In the genomic region with DNA sequence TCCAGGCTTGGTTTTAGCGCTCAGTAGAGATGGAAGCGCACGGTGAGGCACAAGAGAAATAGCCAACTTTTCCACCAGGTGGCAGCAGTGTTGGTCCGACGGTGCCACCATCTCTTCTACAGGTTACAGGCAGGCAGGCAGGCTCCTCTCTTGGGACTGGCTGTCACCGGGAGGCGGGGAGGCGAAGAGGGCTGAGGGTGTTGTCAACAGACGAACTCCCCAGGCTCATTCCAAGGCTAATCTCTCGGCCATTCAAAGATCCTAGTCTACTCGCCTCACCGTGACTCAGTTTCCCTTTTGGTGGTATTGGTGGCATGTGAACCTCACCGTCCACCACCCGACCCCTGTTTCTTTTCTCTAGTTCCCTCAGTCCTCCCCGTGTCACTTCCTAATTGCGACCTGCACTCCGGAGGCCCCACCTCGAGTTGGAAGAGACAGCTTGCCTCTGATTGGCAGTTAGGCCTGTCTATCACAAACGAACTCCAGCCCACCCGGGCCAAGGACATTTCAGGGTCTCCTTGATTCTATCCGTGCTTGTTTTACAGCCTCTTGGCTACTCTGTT, we compare ENCODE assay signal across 8 mouse cellular contexts. TPM values are rescaled to one million over a fixed set of nuclear protein-coding genes. Genes with fewer than 3 reads are reported as not detected.
DNase-seq lines count a peak whose midpoint lies in the region; ATAC-seq lines count a peak whose summit lies in the region.

No protein-coding gene starts in this region.

- peaks cover 20% of the 10 kb centered on the region for H3K4me1 ChIP-seq in hindbrain, embryonic 15.5 days (replicated peaks)

- no peaks in the 10 kb centered on the region for H3K27me3 ChIP-seq in hindbrain, embryonic 15.5 days

- 2% methylated on average over 21 of the region's 21 CpGs for WGBS in hindbrain, embryonic 15.5 days

- no peak overlapping the region for H3K9ac ChIP-seq in hindbrain, embryonic 15.5 days

- 0 out of 2 replicates have a peak overlapping the region, but pooled peaks have one; percentile 54 for H3K27ac ChIP-seq in hindbrain, embryonic 15.5 days (replicated peaks)

- peak; percentile 79 for ATAC-seq in hindbrain, embryonic 15.5 days (ENCODE audit: low FRiP score, low read depth)

- H3K9me3 ChIP-seq in hindbrain, embryonic 15.5 days = no peaks in the 10 kb centered on the region

- DNase-seq in WW6 (ENCODE audit: low read depth, low spot score) = peak; percentile 89
- DNase-seq in cerebellum, postnatal 25 days = peak; percentile 89 to 92
- DNase-seq in frontal cortex, postnatal 36 days (ENCODE audit: low spot score in 2 of 2) = peak; percentile 70 to 84
- peak; percentile 67 to 82 for DNase-seq in layer of hippocampus, postnatal 25 days (ENCODE audit: extremely low spot score in 1 of 2, low spot score in 1 of 2)
- DNase-seq in lung, postnatal 14 days = peak; percentile 86
- DNase-seq in retina, postnatal 1 day = peak; percentile 91
- peak; percentile 91 for DNase-seq in thymus, postnatal 4 days

- no peaks in the 10 kb centered on the region for H3K36me3 ChIP-seq in hindbrain, embryonic 15.5 days

- peak overlapping the region; percentile 61 for H3K4me2 ChIP-seq in hindbrain, embryonic 15.5 days

- H3K4me3 ChIP-seq in hindbrain, embryonic 15.5 days = peak overlapping the region; percentile 27

RNA-seq across cellular contexts. Expression of a gene that starts 0.7 kb away (rescaled TPM):
- polyA plus RNA-seq in hindbrain, embryonic 15.5 days (2015; fragmentation: Nextera tagmentation; extraction: Ambion mirVana) = 0.43 TPM in 1 of 2 replicates, not detected in the other
- total RNA-seq in layer of hippocampus, postnatal 25 days (2021) = not detected

RNA-seq across cellular contexts. Expression of a gene that starts 15.1 kb away (rescaled TPM):
- 28.2 and 28.8 TPM in 2 replicates for polyA plus RNA-seq in hindbrain, embryonic 15.5 days (2015; fragmentation: Nextera tagmentation; extraction: Ambion mirVana)
- total RNA-seq in layer of hippocampus, postnatal 25 days (2021) = 10 to 100 TPM; 15.6 to 16.2 TPM

RNA-seq across cellular contexts. Expression of a gene that starts 29.7 kb away (rescaled TPM):
- 22.6 and 24.0 TPM in 2 replicates for polyA plus RNA-seq in hindbrain, embryonic 15.5 days (2015; fragmentation: Nextera tagmentation; extraction: Ambion mirVana)
- 10 to 100 TPM; 19.5 to 31.1 TPM for total RNA-seq in layer of hippocampus, postnatal 25 days (2021)

RNA-seq across cellular contexts. Expression of a gene that starts 30.1 kb away (rescaled TPM):
- polyA plus RNA-seq in hindbrain, embryonic 15.5 days (2015; fragmentation: Nextera tagmentation; extraction: Ambion mirVana) = 91.5 and 94.6 TPM in 2 replicates
- 10 to 100 TPM; 50.7 to 51.7 TPM for total RNA-seq in layer of hippocampus, postnatal 25 days (2021)

RNA-seq across cellular contexts. Expression of a gene that starts 34.6 kb away (rescaled TPM):
- 49.9 and 60.8 TPM in 2 replicates for polyA plus RNA-seq in hindbrain, embryonic 15.5 days (2015; fragmentation: Nextera tagmentation; extraction: Ambion mirVana)
- 10 to 100 TPM; 80.3 to 95.6 TPM for total RNA-seq in layer of hippocampus, postnatal 25 days (2021)

Comparison
In these comparisons a context has a peak if more than half of its experiments do, and no peak if none do; other contexts are left out.
1. Peak in every context shown above with its lines: DNase-seq, ATAC-seq, H3K4me3 ChIP-seq and H3K27ac ChIP-seq.